Mouse (Mus musculus): ENCODE results near the gene Cst3. TPM values are rescaled to one million over a fixed set of nuclear protein-coding genes. Genes with fewer than 3 reads are reported as not detected.

Cst3 gene
- polyA plus RNA-seq, 1 experiment: 742 TPM

GRCm38 (mm10) chr2:148860993-148861392 lies 14.5 kb downstream of the Cst3 start:
- TF ChIP-seq CTCF (IDR thresholded peaks at IDR 0.05; ENCODE audit: extremely low read depth, insufficient read depth, insufficient read length, insufficient replicate concordance) (no peak), POLR2A (IDR thresholded peaks at IDR 0.05; ENCODE audit: low read depth, low read length) (no peak)
- no peak overlapping the region for H3K4me3 ChIP-seq (ENCODE audit: extremely low read depth, insufficient read depth, insufficient read length)
- H3K27ac ChIP-seq (ENCODE audit: insufficient read depth, low read length): no peak overlapping the region
- no peak for DNase-seq (ENCODE audit: low read depth in 1 of 2, low spot score in 2 of 2)
- no peaks in the 10 kb centered on the region for H3K27me3 ChIP-seq (ENCODE audit: control insufficient read depth, insufficient read depth, low read length)
- H3K4me1 ChIP-seq (ENCODE audit: control insufficient read depth, insufficient read depth, insufficient read length): no peaks in the 10 kb centered on the region
- 83% methylated on average over 4 of the region's 4 CpGs for WGBS
- no peaks in the 10 kb centered on the region for H3K36me3 ChIP-seq (ENCODE audit: control insufficient read depth, insufficient read depth, low read length)

- H3K27ac ChIP-seq (ENCODE audit: insufficient read depth, low read length): no peak overlapping the region
- no peak for DNase-seq (ENCODE audit: low read depth in 1 of 2, low spot score in 2 of 2)
Measured at GRCm38 (mm10) chr2:148857506-148857905, 18.0 kb downstream of the Cst3 start.

GRCm38 (mm10) chr2:148856630-148857400 lies 18.7 kb downstream of the Cst3 start:
- DNase-seq (ENCODE audit: low read depth in 1 of 2, low spot score in 2 of 2): no peak
- TF ChIP-seq CTCF (IDR thresholded peaks at IDR 0.05; ENCODE audit: extremely low read depth, insufficient read depth, insufficient read length, insufficient replicate concordance) (no peak), POLR2A (IDR thresholded peaks at IDR 0.05; ENCODE audit: low read depth, low read length) (no peak)
- WGBS: 45% methylated on average over 8 of the region's 8 CpGs
- Histone ChIP-seq H3K4me3 (ENCODE audit: extremely low read depth, insufficient read depth, insufficient read length) (no peak overlapping the region), H3K27me3 (ENCODE audit: control insufficient read depth, insufficient read depth, low read length) (no peaks in the 10 kb centered on the region), H3K4me1 (ENCODE audit: control insufficient read depth, insufficient read depth, insufficient read length) (no peaks in the 10 kb centered on the region), H3K36me3 (ENCODE audit: control insufficient read depth, insufficient read depth, low read length) (no peaks in the 10 kb centered on the region), H3K27ac (ENCODE audit: insufficient read depth, low read length) (0 out of 2 replicates have a peak overlapping the region, but pooled peaks have one; percentile 23)

More at GRCm38 (mm10) chr2:148857506-148857905, 18.0 kb downstream of the Cst3 start:
- no peak overlapping the region for H3K4me3 ChIP-seq (ENCODE audit: extremely low read depth, insufficient read depth, insufficient read length)
- H3K4me1 ChIP-seq (ENCODE audit: control insufficient read depth, insufficient read depth, insufficient read length): no peaks in the 10 kb centered on the region
- no peaks in the 10 kb centered on the region for H3K36me3 ChIP-seq (ENCODE audit: control insufficient read depth, insufficient read depth, low read length)
- no peaks in the 10 kb centered on the region for H3K27me3 ChIP-seq (ENCODE audit: control insufficient read depth, insufficient read depth, low read length)
- WGBS: 84% methylated on average over 4 of the region's 4 CpGs
- no peak for TF ChIP-seq POLR2A (IDR thresholded peaks at IDR 0.05; ENCODE audit: low read depth, low read length)
- TF ChIP-seq CTCF (IDR thresholded peaks at IDR 0.05; ENCODE audit: extremely low read depth, insufficient read depth, insufficient read length, insufficient replicate concordance): no peak

GRCm38 (mm10) chr2:148851116-148851906 lies 24.2 kb downstream of the Cst3 start:
- no peaks in the 10 kb centered on the region for H3K4me1 ChIP-seq (ENCODE audit: control insufficient read depth, insufficient read depth, insufficient read length)
- H3K27me3 ChIP-seq (ENCODE audit: control insufficient read depth, insufficient read depth, low read length): no peaks in the 10 kb centered on the region
- peak; percentile 51; the same call in 1 of the 2 replicates for TF ChIP-seq CTCF (IDR thresholded peaks at IDR 0.05; ENCODE audit: extremely low read depth, insufficient read depth, insufficient read length, insufficient replicate concordance)
- TF ChIP-seq POLR2A (IDR thresholded peaks at IDR 0.05; ENCODE audit: low read depth, low read length): no peak
- no peak overlapping the region for H3K4me3 ChIP-seq (ENCODE audit: extremely low read depth, insufficient read depth, insufficient read length)
- H3K36me3 ChIP-seq (ENCODE audit: control insufficient read depth, insufficient read depth, low read length): no peaks in the 10 kb centered on the region
- DNase-seq (ENCODE audit: low read depth in 1 of 2, low spot score in 2 of 2): peak; percentile 47 to 69
- no peak overlapping the region for H3K27ac ChIP-seq (ENCODE audit: insufficient read depth, low read length)
- 28% methylated on average over 8 of the region's 8 CpGs for WGBS

GRCm38 (mm10) chr2:148839224-148839623 lies 36.3 kb downstream of the Cst3 start:
- Histone ChIP-seq H3K27me3 (ENCODE audit: control insufficient read depth, insufficient read depth, low read length) (no peaks in the 10 kb centered on the region), H3K36me3 (ENCODE audit: control insufficient read depth, insufficient read depth, low read length) (no peaks in the 10 kb centered on the region), H3K4me1 (ENCODE audit: control insufficient read depth, insufficient read depth, insufficient read length) (no peaks in the 10 kb centered on the region), H3K27ac (ENCODE audit: insufficient read depth, low read length) (no peak overlapping the region), H3K4me3 (ENCODE audit: extremely low read depth, insufficient read depth, insufficient read length) (no peak overlapping the region)
- TF ChIP-seq CTCF (IDR thresholded peaks at IDR 0.05; ENCODE audit: extremely low read depth, insufficient read depth, insufficient read length, insufficient replicate concordance): no peak
- DNase-seq (ENCODE audit: low read depth in 1 of 2, low spot score in 2 of 2): no peak
- WGBS: 64% methylated on average over 2 of the region's 2 CpGs

GRCm38 (mm10) chr2:148838075-148838777 lies 37.3 kb downstream of the Cst3 start:
- no peak for DNase-seq (ENCODE audit: low read depth in 1 of 2, low spot score in 2 of 2)
- Histone ChIP-seq H3K27me3 (ENCODE audit: control insufficient read depth, insufficient read depth, low read length) (no peaks in the 10 kb centered on the region), H3K36me3 (ENCODE audit: control insufficient read depth, insufficient read depth, low read length) (no peaks in the 10 kb centered on the region), H3K27ac (ENCODE audit: insufficient read depth, low read length) (no peak overlapping the region), H3K4me1 (ENCODE audit: control insufficient read depth, insufficient read depth, insufficient read length) (no peaks in the 10 kb centered on the region), H3K4me3 (ENCODE audit: extremely low read depth, insufficient read depth, insufficient read length) (no peak overlapping the region)
- WGBS: 84% methylated on average over 5 of the region's 5 CpGs
- no peak for TF ChIP-seq CTCF (IDR thresholded peaks at IDR 0.05; ENCODE audit: extremely low read depth, insufficient read depth, insufficient read length, insufficient replicate concordance)
- no peak for TF ChIP-seq POLR2A (IDR thresholded peaks at IDR 0.05; ENCODE audit: low read depth, low read length)

Data from spleen, adult 2 months (tissue).